Mouse (Mus musculus): ENCODE results near the gene Cdca3. TPM values are rescaled to one million over a fixed set of nuclear protein-coding genes. Genes with fewer than 3 reads are reported as not detected.
"Not testable (repeated sequence)": the region's sequence is repeated elsewhere in the genome, so short reads cannot be mapped to it uniquely, and the experiment has no call there.

Gene Cdca3
- polyA plus RNA-seq (2015; fragmentation: Nextera tagmentation; extraction: Ambion mirVana): 100 and 106 TPM in 2 replicates

DNA sequence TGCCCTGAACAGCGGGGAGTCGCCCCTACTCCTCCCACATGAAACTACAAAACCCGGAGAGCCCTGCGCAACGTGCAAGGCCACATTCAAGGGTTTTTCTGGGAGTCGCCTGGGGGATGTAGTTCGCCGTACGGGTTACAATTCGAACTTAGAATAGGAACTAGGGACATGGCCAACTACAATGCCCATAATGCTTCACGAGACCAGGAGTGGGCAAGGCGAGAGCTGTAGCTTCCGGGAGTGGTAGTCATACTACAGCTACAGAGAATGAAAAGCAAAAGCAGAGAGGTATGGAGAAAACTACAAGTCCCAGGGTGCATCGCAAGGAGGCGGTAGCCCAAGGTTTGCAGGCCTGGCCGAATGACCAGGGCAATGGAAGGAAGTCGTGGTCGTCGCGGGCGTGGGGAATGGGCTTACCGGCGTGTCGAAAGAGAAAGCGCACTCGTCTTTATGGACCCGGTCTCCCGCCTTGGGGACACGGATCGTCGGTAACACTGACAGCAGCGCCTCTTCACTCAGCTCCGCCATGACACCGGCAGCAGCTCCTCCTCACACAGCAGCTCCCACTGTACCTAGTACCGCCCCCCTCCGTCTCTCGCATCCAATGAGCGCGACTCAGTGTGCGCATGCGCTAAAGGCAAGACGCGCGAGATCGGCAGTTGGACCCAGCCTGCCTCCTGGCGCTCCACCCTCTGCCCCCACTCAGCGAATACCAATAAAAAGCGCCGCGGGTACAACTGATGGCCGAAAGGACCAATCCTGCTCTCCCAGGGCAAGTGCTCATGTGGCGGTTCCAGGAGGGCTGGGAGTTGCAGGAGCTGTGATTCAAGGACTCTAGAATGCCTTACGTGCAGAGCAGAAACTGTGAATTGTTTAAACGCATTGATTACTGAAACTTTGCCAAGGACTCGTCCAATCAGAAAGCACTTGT is at the start of gene Cdca3, which contains the start of gene Usp5:
TSS of gene Cdca3 (plus strand) at position 680 of the 931 bp plus-strand sequence.
TSS of gene Usp5 (minus strand) at position 617 of the 931 bp plus-strand sequence.
- peak within 1 kb of the TSS; percentile 95 for H3K27ac ChIP-seq (replicated peaks)
- WGBS: under 1% methylated on average over 55 of the region's 55 CpGs
- peak within 1 kb of the TSS; percentile 65 for H3K9ac ChIP-seq (replicated peaks)
- H3K4me2 ChIP-seq (replicated peaks): peak within 1 kb of the TSS; percentile 76
- peak within 1 kb of the TSS; percentile 68 for H3K4me3 ChIP-seq
- H3K9me3 ChIP-seq: no peaks in the 10 kb centered on the region
- peak; percentile 96 for ATAC-seq (replicated peaks)
- H3K4me1 ChIP-seq: peaks cover 37% of the 10 kb centered on the region
- peaks cover 28% of the 10 kb centered on the region for H3K36me3 ChIP-seq
- no peaks in the 10 kb centered on the region for H3K27me3 ChIP-seq

DNA sequence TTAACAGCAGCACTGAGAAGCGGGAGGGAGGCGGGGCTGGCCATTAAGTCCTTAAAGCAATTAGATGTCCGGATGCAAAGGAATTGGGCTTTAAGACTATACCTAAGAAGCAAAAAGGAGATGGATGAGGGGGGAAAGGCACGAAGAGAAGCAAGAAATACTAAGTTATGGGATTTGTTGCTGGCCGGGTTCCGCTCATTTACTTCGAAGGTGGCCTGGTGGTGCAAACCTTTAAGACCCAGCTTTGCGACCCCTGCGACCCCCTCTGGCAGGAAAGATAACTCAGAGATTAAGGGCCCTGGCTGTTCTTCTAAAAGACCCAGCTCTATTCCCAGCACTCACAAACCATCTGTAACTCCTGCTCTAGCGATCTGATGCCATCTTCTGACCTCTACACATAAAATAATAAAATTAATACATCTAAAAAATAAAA is 49.3 kb upstream of the Cdca3 start:
- Histone ChIP-seq H3K36me3 (no peaks in the 10 kb centered on the region), H3K27me3 (no peaks in the 10 kb centered on the region), H3K4me2 (replicated peaks) (peak overlapping the region; percentile 54), H3K9me3 (no peaks in the 10 kb centered on the region), H3K9ac (replicated peaks) (peak overlapping the region; percentile 18; the same call in 1 of the 2 replicates), H3K4me3 (peak overlapping the region; percentile 35), H3K27ac (replicated peaks) (no peak overlapping the region), H3K4me1 (peaks cover 15% of the 10 kb centered on the region)
- WGBS: 4% methylated on average over 10 of the region's 10 CpGs
- ATAC-seq (replicated peaks): peak; percentile 20; the same call in 1 of the 2 replicates

DNA sequence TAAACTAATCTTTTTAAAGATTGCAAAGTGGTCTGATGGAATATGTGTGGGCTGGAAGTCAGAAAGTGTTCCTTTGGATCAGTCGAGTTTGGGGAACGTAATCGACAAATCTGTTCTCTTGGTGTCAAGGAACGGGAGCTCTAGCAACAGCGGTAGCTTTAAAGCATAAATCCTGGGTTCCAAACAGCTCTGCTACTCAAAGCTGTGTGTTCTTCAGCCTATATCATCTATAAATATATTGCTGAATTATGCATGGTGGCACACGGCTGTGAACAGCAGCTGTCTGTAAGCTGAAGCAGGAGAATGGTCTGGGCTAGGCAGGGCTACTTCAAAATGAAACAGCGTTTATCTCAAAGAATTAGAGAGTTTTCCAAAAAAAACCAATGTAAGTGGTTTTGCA is 48.4 kb upstream of the Cdca3 start:
- no peaks in the 10 kb centered on the region for H3K9me3 ChIP-seq
- H3K36me3 ChIP-seq: no peaks in the 10 kb centered on the region
- H3K4me3 ChIP-seq: no peak overlapping the region
- no peak overlapping the region for H3K27ac ChIP-seq (replicated peaks)
- H3K27me3 ChIP-seq: no peaks in the 10 kb centered on the region
- H3K4me2 ChIP-seq (replicated peaks): no peak overlapping the region
- peaks cover 15% of the 10 kb centered on the region for H3K4me1 ChIP-seq
- no peak for ATAC-seq (replicated peaks)
- WGBS: 85% methylated on average over 7 of the region's 7 CpGs
- H3K9ac ChIP-seq (replicated peaks): no peak overlapping the region

DNA sequence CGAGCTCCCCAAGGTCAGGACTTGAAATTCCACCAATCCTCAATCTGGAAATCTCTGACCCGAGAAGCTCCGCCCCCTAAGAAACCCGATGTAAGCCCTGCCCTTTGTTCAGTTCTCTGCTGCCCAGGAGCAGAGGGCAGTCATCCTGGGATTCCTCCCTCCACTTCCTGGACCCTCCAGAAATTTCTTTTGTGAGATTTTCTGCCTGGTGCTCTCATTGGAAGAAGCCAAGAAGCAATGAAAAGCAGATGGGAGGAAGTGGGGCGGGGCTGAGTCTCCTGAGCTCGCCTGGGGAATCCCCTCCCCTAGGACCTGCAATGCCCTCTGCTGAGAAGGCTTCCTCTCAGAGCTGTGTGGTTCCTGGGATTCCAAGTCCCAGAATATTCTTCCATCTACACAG is 46.9 kb upstream of the Cdca3 start:
- no peaks in the 10 kb centered on the region for H3K36me3 ChIP-seq
- no peaks in the 10 kb centered on the region for H3K9me3 ChIP-seq
- ATAC-seq (replicated peaks): no peak
- H3K4me1 ChIP-seq: peaks cover 15% of the 10 kb centered on the region
- H3K27ac ChIP-seq (replicated peaks): no peak overlapping the region
- H3K27me3 ChIP-seq: no peaks in the 10 kb centered on the region
- H3K4me2 ChIP-seq (replicated peaks): peak overlapping the region; percentile 18
- no peak overlapping the region for H3K4me3 ChIP-seq
- 21% methylated on average over 6 of the region's 6 CpGs for WGBS
- H3K9ac ChIP-seq (replicated peaks): no peak overlapping the region

DNA sequence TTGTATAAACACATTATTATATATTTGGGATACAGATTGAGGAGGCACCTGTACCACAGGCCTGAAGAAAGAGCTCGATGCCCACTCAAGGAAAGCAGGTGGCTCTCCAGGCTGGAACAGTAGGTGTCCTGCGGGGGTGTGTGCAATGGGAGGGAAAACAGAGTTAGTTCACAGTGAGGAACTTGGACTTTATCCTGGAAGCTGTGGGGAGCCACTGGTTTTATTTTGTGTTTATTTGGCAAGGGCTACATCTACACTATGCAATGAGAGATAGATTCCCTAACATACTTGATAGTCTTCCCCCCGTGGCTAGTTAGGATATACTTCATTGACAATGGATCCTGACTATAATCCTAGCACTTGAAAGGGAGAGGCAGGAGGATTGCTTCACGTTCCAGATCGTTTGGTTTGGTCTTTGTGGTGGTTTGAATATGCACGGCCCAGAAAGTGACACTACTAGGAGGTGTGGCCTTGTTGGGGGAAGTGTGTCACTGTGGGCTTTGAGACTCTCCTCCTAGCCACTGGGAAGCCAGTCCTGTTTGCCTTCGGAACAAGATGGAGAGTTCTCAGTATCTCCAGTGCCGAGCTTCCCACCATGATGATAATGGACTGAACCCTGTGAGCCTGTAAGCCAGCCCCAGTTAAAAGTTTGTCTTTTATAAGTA is 42.5 kb upstream of the Cdca3 start:
- H3K27me3 ChIP-seq: no peaks in the 10 kb centered on the region
- no peak overlapping the region for H3K9ac ChIP-seq (replicated peaks)
- H3K4me1 ChIP-seq: peaks cover 3% of the 10 kb centered on the region; the same call in 1 of the 2 replicates
- no peaks in the 10 kb centered on the region for H3K36me3 ChIP-seq
- ATAC-seq (replicated peaks): no peak
- H3K4me2 ChIP-seq (replicated peaks): no peak overlapping the region
- 53% methylated on average over 8 of the region's 8 CpGs for WGBS
- no peaks in the 10 kb centered on the region for H3K9me3 ChIP-seq
- no peak overlapping the region for H3K27ac ChIP-seq (replicated peaks)
- H3K4me3 ChIP-seq: no peak overlapping the region

DNA sequence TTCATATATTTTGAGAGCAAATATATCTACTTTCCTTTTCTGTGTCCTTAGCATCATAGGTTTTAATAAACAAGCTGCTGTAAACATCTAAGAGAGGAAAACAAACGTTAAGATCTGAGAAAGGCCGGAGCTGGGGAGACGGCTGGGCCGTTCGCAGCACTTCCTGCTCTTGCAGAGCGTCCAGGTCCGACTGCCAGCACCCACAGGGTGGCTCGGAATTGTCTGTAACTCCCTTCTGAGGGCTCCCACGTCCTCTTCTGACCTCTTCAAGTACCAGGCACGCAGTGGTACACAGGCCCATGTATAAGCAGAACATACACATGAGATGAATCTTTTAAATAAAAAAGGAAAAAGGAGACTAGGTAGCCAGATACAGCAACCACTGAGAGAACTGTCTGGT is 41.6 kb upstream of the Cdca3 start:
- no peak overlapping the region for H3K27ac ChIP-seq (replicated peaks)
- no peak overlapping the region for H3K4me2 ChIP-seq (replicated peaks)
- no peak overlapping the region for H3K9ac ChIP-seq (replicated peaks)
- H3K4me3 ChIP-seq: no peak overlapping the region
- H3K9me3 ChIP-seq: no peaks in the 10 kb centered on the region
- no peak for ATAC-seq (replicated peaks)
- no peaks in the 10 kb centered on the region for H3K27me3 ChIP-seq
- no peaks in the 10 kb centered on the region for H3K4me1 ChIP-seq
- WGBS: 83% methylated on average over 10 of the region's 10 CpGs
- H3K36me3 ChIP-seq: no peaks in the 10 kb centered on the region

DNA sequence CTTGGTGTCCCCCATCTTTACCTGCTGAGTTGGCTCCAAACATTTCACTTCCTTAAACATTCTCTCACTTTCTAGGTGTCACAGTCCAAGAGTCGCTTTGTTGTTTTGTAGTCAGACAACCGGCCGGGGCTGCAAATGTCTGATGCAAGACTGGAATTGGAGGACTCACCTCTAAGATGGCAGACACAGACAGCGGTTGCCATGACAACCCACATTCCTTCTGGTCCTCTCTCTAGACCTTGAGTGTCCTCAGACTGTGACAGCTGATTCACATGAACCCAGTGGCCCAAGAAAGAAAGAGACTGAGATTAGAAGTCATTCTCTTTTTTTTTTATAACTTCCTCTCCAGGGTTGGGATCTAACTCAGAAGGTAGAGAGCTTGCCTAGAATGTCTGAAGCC is 39.8 kb upstream of the Cdca3 start:
- 82% methylated on average over 4 of the region's 4 CpGs for WGBS
- no peaks in the 10 kb centered on the region for H3K27me3 ChIP-seq
- no peaks in the 10 kb centered on the region for H3K9me3 ChIP-seq
- no peak overlapping the region for H3K27ac ChIP-seq (replicated peaks)
- no peak for ATAC-seq (replicated peaks)
- H3K9ac ChIP-seq (replicated peaks): no peak overlapping the region
- no peak overlapping the region for H3K4me2 ChIP-seq (replicated peaks)
- H3K36me3 ChIP-seq: no peaks in the 10 kb centered on the region
- H3K4me1 ChIP-seq: no peaks in the 10 kb centered on the region
- no peak overlapping the region for H3K4me3 ChIP-seq

DNA sequence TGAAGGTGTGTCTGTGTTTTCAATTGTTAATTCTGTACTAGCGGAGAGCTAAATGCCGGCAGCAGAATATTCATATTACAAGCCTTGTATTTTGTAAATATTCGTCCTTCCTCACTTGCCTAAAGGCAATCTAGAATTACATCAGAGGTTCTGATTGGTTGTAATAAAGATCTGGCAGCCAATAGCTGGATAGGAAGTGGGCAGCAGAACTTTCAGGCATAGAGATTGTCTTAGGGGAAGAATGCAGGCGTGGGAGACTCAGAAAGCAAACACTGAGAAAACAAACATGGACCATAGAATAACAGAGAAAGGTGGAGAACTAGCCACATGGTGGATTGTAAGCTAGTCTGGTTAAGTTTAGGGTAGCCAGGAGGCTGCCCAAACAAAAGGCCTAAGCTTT is 39.2 kb upstream of the Cdca3 start:
- Histone ChIP-seq H3K9me3 (no peaks in the 10 kb centered on the region), H3K9ac (replicated peaks) (no peak overlapping the region), H3K27ac (replicated peaks) (no peak overlapping the region), H3K4me2 (replicated peaks) (no peak overlapping the region), H3K27me3 (no peaks in the 10 kb centered on the region), H3K4me1 (no peaks in the 10 kb centered on the region), H3K4me3 (no peak overlapping the region), H3K36me3 (no peaks in the 10 kb centered on the region)
- 79% methylated on average over 4 of the region's 4 CpGs for WGBS
- no peak for ATAC-seq (replicated peaks)

DNA sequence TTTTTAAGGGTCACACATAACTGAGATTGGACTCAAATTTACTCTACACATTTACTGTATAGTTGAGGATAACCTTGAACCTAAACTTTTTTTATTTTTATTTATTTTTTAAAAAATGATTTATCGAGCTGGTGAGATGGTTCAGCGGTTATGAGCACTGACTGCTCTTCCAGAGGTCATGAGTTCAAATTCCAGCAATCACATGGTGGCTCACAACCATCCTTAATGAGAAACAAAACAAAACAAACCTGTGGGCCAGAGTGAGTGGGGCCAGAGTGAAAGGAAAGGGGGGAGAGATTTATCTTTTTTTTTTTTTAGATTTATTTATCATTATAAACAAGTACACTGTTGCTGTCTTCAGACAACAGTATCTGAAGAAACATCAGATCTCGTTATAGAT is 37.4 kb upstream of the Cdca3 start:
- H3K4me2 ChIP-seq (replicated peaks): no peak overlapping the region
- no peaks in the 10 kb centered on the region for H3K9me3 ChIP-seq
- H3K27me3 ChIP-seq: no peaks in the 10 kb centered on the region
- H3K4me1 ChIP-seq: no peaks in the 10 kb centered on the region
- no peak overlapping the region for H3K27ac ChIP-seq (replicated peaks)
- no peak overlapping the region for H3K9ac ChIP-seq (replicated peaks)
- ATAC-seq (replicated peaks): no peak
- no peak overlapping the region for H3K4me3 ChIP-seq
- H3K36me3 ChIP-seq: no peaks in the 10 kb centered on the region
- 88% methylated on average over 3 of the region's 3 CpGs for WGBS

DNA sequence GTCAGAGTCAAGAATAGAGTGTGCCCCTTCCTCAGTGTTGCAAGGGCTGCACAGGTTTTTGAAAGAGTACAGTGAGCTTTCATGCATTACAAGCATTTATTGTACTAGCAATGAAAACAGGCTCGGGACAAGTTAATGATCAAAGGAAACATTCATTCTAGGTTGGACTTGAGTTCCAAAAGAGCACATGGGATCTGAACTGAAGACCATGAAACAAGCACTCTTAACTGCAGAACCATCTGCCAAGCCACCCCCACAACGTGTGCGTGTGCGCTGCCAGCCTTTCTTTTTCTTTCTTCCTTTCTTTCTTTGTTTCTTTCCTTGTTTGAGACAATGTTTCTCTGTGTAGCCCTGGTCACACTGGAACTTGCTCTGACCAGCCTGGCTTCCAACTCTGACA is 33.6 kb upstream of the Cdca3 start:
- H3K4me3 ChIP-seq: no peak overlapping the region
- H3K27me3 ChIP-seq: no peaks in the 10 kb centered on the region
- H3K36me3 ChIP-seq: no peaks in the 10 kb centered on the region
- no peaks in the 10 kb centered on the region for H3K9me3 ChIP-seq
- 45% methylated on average over 4 of the region's 4 CpGs for WGBS
- H3K4me1 ChIP-seq: no peaks in the 10 kb centered on the region
- H3K4me2 ChIP-seq (replicated peaks): no peak overlapping the region
- no peak for ATAC-seq (replicated peaks)
- H3K27ac ChIP-seq (replicated peaks): no peak overlapping the region
- no peak overlapping the region for H3K9ac ChIP-seq (replicated peaks)

DNA sequence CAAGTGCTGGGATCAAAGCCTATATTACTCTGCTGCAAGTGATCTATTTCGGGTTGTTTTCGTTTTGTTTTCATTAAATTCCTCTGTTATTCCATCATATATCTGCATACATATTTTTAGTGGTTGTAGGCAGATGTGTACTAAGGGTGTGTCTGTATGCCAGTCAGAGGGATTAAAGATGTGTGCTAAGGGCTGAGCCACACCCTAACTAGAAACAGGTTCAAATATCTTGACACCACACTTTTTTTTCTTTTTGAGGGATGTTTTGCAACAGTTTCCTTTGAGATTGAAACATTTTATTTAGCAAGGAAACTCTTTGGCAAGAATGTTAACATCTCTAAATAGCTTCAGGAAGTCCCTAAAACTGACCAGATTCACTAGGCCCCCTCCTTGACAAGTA is 33.1 kb upstream of the Cdca3 start:
- H3K4me2 ChIP-seq (replicated peaks): no peak overlapping the region
- H3K9ac ChIP-seq (replicated peaks): no peak overlapping the region
- H3K36me3 ChIP-seq: no peaks in the 10 kb centered on the region
- H3K27ac ChIP-seq (replicated peaks): no peak overlapping the region
- no peak for ATAC-seq (replicated peaks)
- no peaks in the 10 kb centered on the region for H3K4me1 ChIP-seq
- H3K4me3 ChIP-seq: no peak overlapping the region
- H3K9me3 ChIP-seq: no peaks in the 10 kb centered on the region
- 80% methylated on average over 2 of the region's 2 CpGs for WGBS
- H3K27me3 ChIP-seq: no peaks in the 10 kb centered on the region

DNA sequence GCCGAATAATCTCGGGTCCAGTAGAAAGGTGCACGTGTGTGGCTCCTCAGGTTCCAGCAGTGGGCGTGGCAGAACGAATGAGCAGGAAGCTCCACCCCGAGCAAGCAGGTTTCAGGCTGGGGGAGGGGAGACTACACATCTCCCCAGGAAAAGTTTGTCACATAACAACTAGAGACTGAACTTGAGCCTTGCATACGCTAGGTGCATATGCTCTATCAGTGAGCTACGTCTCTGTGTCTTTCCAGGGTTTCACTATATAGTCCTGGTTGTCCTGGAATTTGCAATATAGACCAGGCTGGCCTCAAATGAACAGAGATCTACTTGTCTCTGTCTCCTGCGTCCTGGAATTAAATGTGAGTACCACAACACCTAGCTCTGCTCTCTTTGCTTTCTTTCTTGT is 26.9 kb upstream of the Cdca3 start:
- ATAC-seq (replicated peaks); H3K4me2 ChIP-seq (replicated peaks); H3K36me3 ChIP-seq; H3K9me3 ChIP-seq; H3K9ac ChIP-seq (replicated peaks); H3K27ac ChIP-seq (replicated peaks); H3K4me3 ChIP-seq; H3K27me3 ChIP-seq: not testable (repeated sequence)
- WGBS: 14% methylated on average over 5 of the region's 9 CpGs
- peaks cover 15% of the 10 kb centered on the region for H3K4me1 ChIP-seq

Measured in forebrain, embryonic 15.5 days (tissue).